Mouse (Mus musculus): ENCODE results near the gene Gm20671.
"Not testable (repeated sequence)": the region's sequence is repeated elsewhere in the genome, so short reads cannot be mapped to it uniquely, and the experiment has no call there.

Gene Gm20671

DNA sequence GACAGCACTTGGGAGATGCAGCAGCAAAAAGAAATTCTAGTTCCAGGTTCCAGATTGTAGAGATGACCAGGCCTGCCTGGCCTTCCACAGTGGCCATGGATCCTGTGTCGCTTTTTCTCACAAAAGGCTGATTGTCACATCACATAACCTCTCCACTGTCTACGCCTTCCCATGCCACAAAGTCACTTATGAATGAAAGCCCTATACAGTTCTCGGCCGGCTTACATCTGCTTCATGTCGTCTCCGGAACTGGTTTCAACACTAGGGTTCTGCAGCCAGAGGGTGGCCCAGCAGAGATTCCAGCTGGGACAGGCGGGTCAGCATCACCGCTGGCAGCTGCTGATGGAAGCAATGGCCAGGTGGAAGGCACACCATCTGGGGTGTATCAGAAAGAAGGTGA, 98.1 kb downstream of the Gm20671 start:
- Histone ChIP-seq H3K9me3 (ENCODE audit: low read length) (no peaks in the 10 kb centered on the region), H3K27me3 (ENCODE audit: insufficient read depth, low read length) (no peaks in the 10 kb centered on the region)

DNA sequence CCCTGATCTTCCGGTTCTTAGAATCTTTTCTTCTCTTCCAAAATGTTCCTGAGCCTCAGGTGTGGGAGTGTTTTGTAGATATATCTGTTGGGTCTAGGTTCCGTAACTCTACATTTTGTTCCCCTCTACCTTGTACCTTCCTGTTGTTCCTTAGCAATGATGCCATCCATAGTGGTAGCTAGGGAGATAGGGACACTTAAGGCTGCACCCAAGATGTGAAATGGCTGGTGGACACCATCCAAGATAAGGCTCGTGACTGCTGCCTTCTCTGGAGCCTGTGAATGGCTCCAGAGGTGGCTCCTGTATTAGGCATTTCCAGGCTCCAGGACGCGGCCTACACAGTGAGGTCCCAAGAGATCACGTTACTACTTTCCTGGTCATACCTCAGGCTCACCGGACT, 98.6 kb downstream of the Gm20671 start:
- Histone ChIP-seq H3K9me3 (ENCODE audit: low read length) (no peaks in the 10 kb centered on the region), H3K4me1 (replicated peaks; ENCODE audit: low read depth, low read length) (peaks cover 18% of the 10 kb centered on the region), H3K36me3 (ENCODE audit: insufficient read depth, low read length) (peaks cover 25% of the 10 kb centered on the region), H3K27me3 (ENCODE audit: insufficient read depth, low read length) (no peaks in the 10 kb centered on the region), H3K4me3 (replicated peaks; ENCODE audit: low read length) (no peak overlapping the region)
- TF ChIP-seq POU5F1 (IDR thresholded peaks at IDR 0.05; ENCODE audit: borderline replicate concordance, low read length), result no peak

More for the DNA sequence above, 98.1 kb downstream of the Gm20671 start:
- TF ChIP-seq CTCF (conservative IDR thresholded peaks at IDR 0.05; ENCODE audit: low read length), result no peak
- H3K36me3 ChIP-seq (ENCODE audit: insufficient read depth, low read length), result peaks cover 30% of the 10 kb centered on the region
- H3K4me1 ChIP-seq (replicated peaks; ENCODE audit: low read depth, low read length), result peaks cover 18% of the 10 kb centered on the region
- no peak overlapping the region for H3K4me3 ChIP-seq (replicated peaks; ENCODE audit: low read length)

DNA sequence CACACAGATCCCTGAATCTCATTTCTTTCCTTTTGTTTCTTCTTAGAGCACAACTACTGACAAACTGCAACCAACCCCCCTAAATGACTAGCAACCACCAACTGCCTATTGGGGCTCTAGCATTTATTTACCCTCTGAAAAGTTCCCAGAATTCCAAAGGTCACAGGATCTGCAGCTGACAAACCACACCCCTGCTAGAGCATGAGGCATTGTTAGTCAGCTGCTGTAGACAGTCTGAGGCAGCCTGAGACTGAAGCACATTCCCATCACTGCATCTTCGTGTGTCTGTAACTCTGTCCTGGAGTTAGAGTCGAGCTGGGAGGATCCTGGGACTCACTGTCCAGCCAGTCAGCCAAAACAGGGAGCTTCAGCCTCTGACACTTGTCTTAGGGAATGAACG, 101.5 kb downstream of the Gm20671 start:
- not testable (repeated sequence) for H3K27me3 ChIP-seq (ENCODE audit: insufficient read depth, low read length); H3K9me3 ChIP-seq (ENCODE audit: low read length); H3K4me3 ChIP-seq (replicated peaks; ENCODE audit: low read length)
- Histone ChIP-seq H3K4me1 (replicated peaks; ENCODE audit: low read depth, low read length) (peaks cover 36% of the 10 kb centered on the region), H3K36me3 (ENCODE audit: insufficient read depth, low read length) (peaks cover 15% of the 10 kb centered on the region)

DNA sequence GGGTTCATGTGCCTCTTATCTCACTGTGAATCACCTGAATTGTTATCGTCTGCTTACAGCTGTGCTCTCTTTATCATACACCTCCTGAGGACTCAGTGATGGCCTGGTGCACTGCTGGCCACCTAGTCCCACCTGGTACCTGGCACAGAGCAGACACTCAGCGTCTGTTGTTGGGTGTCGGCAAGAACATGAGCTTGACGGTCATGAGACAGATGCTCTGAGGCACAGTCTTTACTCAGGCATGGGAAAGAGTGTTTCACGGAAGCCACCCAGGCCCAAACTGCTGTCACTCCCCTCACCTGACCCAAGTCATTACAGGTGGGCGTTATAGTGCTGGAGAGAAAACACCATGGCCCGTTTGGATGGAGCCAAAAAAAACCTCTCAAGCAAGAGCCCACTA, 102.9 kb downstream of the Gm20671 start:
- Histone ChIP-seq H3K27me3 (ENCODE audit: insufficient read depth, low read length) (no peaks in the 10 kb centered on the region), H3K4me3 (replicated peaks; ENCODE audit: low read length) (no peak overlapping the region), H3K36me3 (ENCODE audit: insufficient read depth, low read length) (peaks cover 5% of the 10 kb centered on the region; the same call in 1 of the 2 replicates), H3K4me1 (replicated peaks; ENCODE audit: low read depth, low read length) (peaks cover 36% of the 10 kb centered on the region), H3K9me3 (ENCODE audit: low read length) (no peaks in the 10 kb centered on the region)
- TF ChIP-seq POU5F1 (IDR thresholded peaks at IDR 0.05; ENCODE audit: borderline replicate concordance, low read length) (no peak), CTCF (conservative IDR thresholded peaks at IDR 0.05; ENCODE audit: low read length) (no peak), NANOG (IDR thresholded peaks at IDR 0.05; ENCODE audit: borderline replicate concordance, low read length) (no peak)

DNA sequence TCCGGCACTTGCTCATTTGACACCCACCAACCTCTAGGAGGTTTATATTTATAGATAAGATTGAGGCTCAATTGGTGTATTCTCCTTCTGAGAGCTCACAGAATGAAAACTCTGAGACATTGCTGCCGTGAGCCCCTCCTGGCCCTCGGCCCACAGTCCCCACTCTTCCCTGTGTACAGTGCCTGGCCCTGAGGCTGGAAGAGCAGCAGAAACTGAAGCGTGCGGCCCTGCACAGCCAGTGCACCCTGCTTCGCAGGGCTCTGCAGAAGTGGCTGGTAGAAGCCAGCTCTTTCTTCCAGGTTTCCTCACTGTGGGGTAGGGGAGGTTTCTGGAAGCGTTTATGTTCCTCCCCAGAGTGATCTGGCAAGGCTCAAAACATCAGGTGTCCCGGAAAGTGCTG, 104.2 kb downstream of the Gm20671 start:
- not testable (repeated sequence) for H3K36me3 ChIP-seq (ENCODE audit: insufficient read depth, low read length); H3K27me3 ChIP-seq (ENCODE audit: insufficient read depth, low read length); H3K9me3 ChIP-seq (ENCODE audit: low read length); H3K4me3 ChIP-seq (replicated peaks; ENCODE audit: low read length)
- peaks cover 38% of the 10 kb centered on the region for H3K4me1 ChIP-seq (replicated peaks; ENCODE audit: low read depth, low read length)

- Histone ChIP-seq H3K4me3 (replicated peaks; ENCODE audit: low read length) (no peak overlapping the region), H3K4me1 (replicated peaks; ENCODE audit: low read depth, low read length) (peaks cover 38% of the 10 kb centered on the region), H3K9me3 (ENCODE audit: low read length) (no peaks in the 10 kb centered on the region), H3K27me3 (ENCODE audit: insufficient read depth, low read length) (no peaks in the 10 kb centered on the region), H3K36me3 (ENCODE audit: insufficient read depth, low read length) (no peaks in the 10 kb centered on the region)
- no peak for TF ChIP-seq POU5F1 (IDR thresholded peaks at IDR 0.05; ENCODE audit: borderline replicate concordance, low read length)
- TF ChIP-seq NANOG (IDR thresholded peaks at IDR 0.05; ENCODE audit: borderline replicate concordance, low read length), result no peak
- no peak for TF ChIP-seq CTCF (conservative IDR thresholded peaks at IDR 0.05; ENCODE audit: low read length)
Measured at GRCm38 (mm10) chr5:32722263-32722662, 104.6 kb downstream of the Gm20671 start.

DNA sequence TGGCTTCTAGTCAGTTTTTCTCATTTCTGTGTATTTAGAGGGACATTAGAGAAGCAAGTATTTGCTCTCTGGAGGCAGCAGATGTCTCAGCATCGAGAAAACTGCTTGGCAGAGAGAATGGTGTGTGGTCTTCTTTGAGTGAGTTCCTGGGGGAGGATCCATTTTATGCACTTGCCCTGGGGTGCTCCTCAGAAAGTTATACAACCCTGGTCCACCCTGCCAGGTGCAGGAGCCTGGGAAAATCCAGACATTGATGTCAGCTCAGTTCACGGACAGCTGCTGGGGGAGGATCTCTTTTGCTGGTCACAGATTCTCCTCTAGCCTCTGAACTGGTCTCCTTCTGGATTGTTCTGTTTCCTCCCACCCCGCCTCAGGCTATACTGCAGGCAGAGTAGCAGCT, 105.6 kb downstream of the Gm20671 start:
- Histone ChIP-seq H3K27me3 (ENCODE audit: insufficient read depth, low read length) (no peaks in the 10 kb centered on the region), H3K4me3 (replicated peaks; ENCODE audit: low read length) (no peak overlapping the region), H3K9me3 (ENCODE audit: low read length) (no peaks in the 10 kb centered on the region), H3K36me3 (ENCODE audit: insufficient read depth, low read length) (no peaks in the 10 kb centered on the region), H3K4me1 (replicated peaks; ENCODE audit: low read depth, low read length) (peaks cover 38% of the 10 kb centered on the region)
- no peak for TF ChIP-seq CTCF (conservative IDR thresholded peaks at IDR 0.05; ENCODE audit: low read length)
- no peak for TF ChIP-seq NANOG (IDR thresholded peaks at IDR 0.05; ENCODE audit: borderline replicate concordance, low read length)
- no peak for TF ChIP-seq POU5F1 (IDR thresholded peaks at IDR 0.05; ENCODE audit: borderline replicate concordance, low read length)

DNA sequence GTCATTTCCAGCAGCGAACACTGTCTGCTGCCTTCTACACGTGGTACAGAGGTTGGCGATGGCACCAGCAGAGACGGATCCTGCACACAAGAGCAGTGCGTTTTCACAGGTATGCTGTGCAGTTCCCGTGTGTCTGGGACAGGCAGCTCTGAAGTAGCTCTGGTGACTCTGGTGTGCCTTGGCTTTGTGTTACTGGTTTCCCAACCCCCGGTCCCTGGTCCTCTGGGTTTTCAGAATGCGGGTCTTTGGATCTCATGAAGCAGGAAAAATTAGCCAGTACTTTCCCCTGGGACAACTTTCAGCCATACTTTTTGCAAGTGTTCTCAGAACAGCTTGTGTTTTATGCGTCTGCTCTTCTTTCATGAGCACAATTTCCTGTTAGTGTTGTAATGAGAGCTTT, 106.5 kb downstream of the Gm20671 start:
- Histone ChIP-seq H3K4me3 (replicated peaks; ENCODE audit: low read length) (no peak overlapping the region), H3K4me1 (replicated peaks; ENCODE audit: low read depth, low read length) (peaks cover 32% of the 10 kb centered on the region), H3K27me3 (ENCODE audit: insufficient read depth, low read length) (no peaks in the 10 kb centered on the region), H3K9me3 (ENCODE audit: low read length) (peaks cover 4% of the 10 kb centered on the region; the same call in 1 of the 2 replicates), H3K36me3 (ENCODE audit: insufficient read depth, low read length) (no peaks in the 10 kb centered on the region)
- TF ChIP-seq NANOG (IDR thresholded peaks at IDR 0.05; ENCODE audit: borderline replicate concordance, low read length) (no peak), CTCF (conservative IDR thresholded peaks at IDR 0.05; ENCODE audit: low read length) (no peak), POU5F1 (IDR thresholded peaks at IDR 0.05; ENCODE audit: borderline replicate concordance, low read length) (no peak)

- peaks cover 5% of the 10 kb centered on the region; the same call in 1 of the 2 replicates for H3K9me3 ChIP-seq (ENCODE audit: low read length)
- H3K4me3 ChIP-seq (replicated peaks; ENCODE audit: low read length), result no peak overlapping the region
- TF ChIP-seq CTCF (conservative IDR thresholded peaks at IDR 0.05; ENCODE audit: low read length), result no peak
- no peak for TF ChIP-seq NANOG (IDR thresholded peaks at IDR 0.05; ENCODE audit: borderline replicate concordance, low read length)
- TF ChIP-seq POU5F1 (IDR thresholded peaks at IDR 0.05; ENCODE audit: borderline replicate concordance, low read length), result no peak
- no peaks in the 10 kb centered on the region for H3K27me3 ChIP-seq (ENCODE audit: insufficient read depth, low read length)
- peaks cover 28% of the 10 kb centered on the region for H3K4me1 ChIP-seq (replicated peaks; ENCODE audit: low read depth, low read length)
- H3K36me3 ChIP-seq (ENCODE audit: insufficient read depth, low read length), result no peaks in the 10 kb centered on the region
Measured at GRCm38 (mm10) chr5:32718916-32719315, 108.0 kb downstream of the Gm20671 start.

GRCm38 (mm10) chr5:32717726-32718125, 109.2 kb downstream of the Gm20671 start:
- no peaks in the 10 kb centered on the region for H3K27me3 ChIP-seq (ENCODE audit: insufficient read depth, low read length)

More at GRCm38 (mm10) chr5:32717726-32718125, 109.2 kb downstream of the Gm20671 start:
- Histone ChIP-seq H3K9me3 (ENCODE audit: low read length) (peaks cover 12% of the 10 kb centered on the region), H3K4me3 (replicated peaks; ENCODE audit: low read length) (no peak overlapping the region), H3K4me1 (replicated peaks; ENCODE audit: low read depth, low read length) (peaks cover 28% of the 10 kb centered on the region), H3K36me3 (ENCODE audit: insufficient read depth, low read length) (no peaks in the 10 kb centered on the region)
- TF ChIP-seq CTCF (conservative IDR thresholded peaks at IDR 0.05; ENCODE audit: low read length), result no peak
- no peak for TF ChIP-seq NANOG (IDR thresholded peaks at IDR 0.05; ENCODE audit: borderline replicate concordance, low read length)
- TF ChIP-seq POU5F1 (IDR thresholded peaks at IDR 0.05; ENCODE audit: borderline replicate concordance, low read length), result no peak

All from E14TG2a.4 (cell line).